Mouse (Mus musculus) forebrain, postnatal 0 days (tissue): Measurements from ENCODE around the gene Mapt. TPM values are rescaled to one million over a fixed set of nuclear protein-coding genes. Genes with fewer than 3 reads are reported as not detected.

Source experiments
- ATAC-seq: fragments of 200-750 bp; cut with Nextera tagmentation; 2 replicates; pipeline ENCODE4 v1.8.0; 2017; ENCODE audit warnings: mild to moderate bottlenecking, moderate library complexity
- DNase-seq: peaks from one replicate; pipeline ENCODE4 v3.0.0-alpha.2; 2015
- H3K27ac ChIP-seq: fragments of 300-500 bp; sonication (generic); 2 replicates; pipeline ENCODE4 v1.5.1; 2014; ENCODE audit warnings: low read depth, mild to moderate bottlenecking, antibody characterized with exemption, low read length, moderate library complexity, mixed read lengths
- H3K27me3 ChIP-seq: fragments of 300-500 bp; sonication (generic); 2 replicates; pipeline ENCODE4 v1.6.1; 2014; ENCODE audit warnings: mild to moderate bottlenecking, low read length, mixed read lengths; ENCODE audit not compliant: insufficient read depth
- H3K36me3 ChIP-seq: fragments of 300-500 bp; sonication (generic); 2 replicates; pipeline ENCODE4 v1.6.1; 2014; ENCODE audit warnings: mild to moderate bottlenecking, moderate library complexity; ENCODE audit not compliant: insufficient read depth
- H3K4me1 ChIP-seq: fragments of 300-500 bp; sonication (generic); 2 replicates; pipeline ENCODE4 v1.6.1; 2014; ENCODE audit warnings: antibody characterized with exemption; ENCODE audit not compliant: insufficient read depth
- H3K4me2 ChIP-seq: fragments of 300-500 bp; sonication (generic); 2 replicates; pipeline ENCODE4 v1.6.1; 2014; ENCODE audit warnings: low read depth, mild to moderate bottlenecking, moderate library complexity
- H3K4me3 ChIP-seq: fragments of 300-500 bp; sonication (generic); 2 replicates; pipeline ENCODE4 v1.5.1; 2014; ENCODE audit warnings: low read depth, low read length, mixed read lengths
- H3K9ac ChIP-seq: fragments of 300-500 bp; sonication (generic); 2 replicates; pipeline ENCODE4 v1.6.1; 2014; ENCODE audit warnings: mild to moderate bottlenecking
- H3K9me3 ChIP-seq: fragments of 300-500 bp; sonication (generic); 2 replicates; pipeline ENCODE4 v1.6.1; 2016; ENCODE audit warnings: low read length
- CTCF ChIP-seq: sonication (generic); IDR thresholded peaks from 2 replicates; pipeline ENCODE4 v1.5.1; 2016; ENCODE audit warnings: antibody characterized with exemption, control low read depth, low read depth
- WGBS: fragments of 180-500 bp; shearing (Covaris S2); extraction: QIAGEN DNeasy Blood & Tissue Kit; methylation state at CpG from one replicate; pipeline ENCODE4 v1.1.7; 2014; 5-methylcytosine and 5-hydroxymethylcytosine counted together
- polyA plus RNA-seq: library from polyadenylated mRNA; unstranded; fragments of >200 nt; fragmentation: Nextera tagmentation; extraction: Ambion mirVana; gene quantifications from 2 replicates; pipeline ENCODE4 v1.2.1, GENCODE M21; 2015
- total RNA-seq: library from RNA; depleted of rRNA; stranded (reverse); fragments of >200 nt; gene quantifications from 2 replicates; pipeline ENCODE4 v1.2.3, GENCODE M21; 2014; rRNA removed

The Mapt gene
- total RNA-seq (582 and 641 TPM in 2 replicates), polyA plus RNA-seq (985 and 1,388 TPM in 2 replicates)

- DNase-seq (peak; percentile 97), ATAC-seq (peak; percentile 74)
- peaks cover 16% of the 10 kb centered on the region for H3K4me1 ChIP-seq
- H3K4me3 ChIP-seq: peak within 1 kb of the TSS; percentile 73
- peak within 1 kb of the TSS; percentile 98 for H3K9ac ChIP-seq
- no peaks in the 10 kb centered on the region for H3K36me3 ChIP-seq
- peak; percentile 97 for TF ChIP-seq CTCF
- peak within 1 kb of the TSS; percentile 97 for H3K27ac ChIP-seq
- no peaks in the 10 kb centered on the region for H3K27me3 ChIP-seq
- WGBS: 2% methylated on average over 63 of the region's 94 CpGs
- H3K9me3 ChIP-seq: no peaks in the 10 kb centered on the region
- H3K4me2 ChIP-seq: peak within 1 kb of the TSS; percentile 84
These were observed at the start of gene Mapt for GRCm38 (mm10) chr11:104231041-104231911. Mapt (plus strand) TSS chr11:104231390.

GRCm38 (mm10) chr11:104182141-104182540 is 49.0 kb upstream of the Mapt start:
- ATAC-seq (no peak), DNase-seq (no peak)
- Histone ChIP-seq H3K4me1 (no peaks in the 10 kb centered on the region), H3K4me3 (no peak overlapping the region), H3K36me3 (no peaks in the 10 kb centered on the region), H3K27ac (no peak overlapping the region), H3K9me3 (no peaks in the 10 kb centered on the region), H3K4me2 (no peak overlapping the region), H3K27me3 (no peaks in the 10 kb centered on the region), H3K9ac (no peak overlapping the region)
- 84% methylated on average over 3 of the region's 3 CpGs for WGBS
- TF ChIP-seq CTCF: no peak

GRCm38 (mm10) chr11:104186135-104186836 is 44.9 kb upstream of the Mapt start, which contains the start of gene Sppl2c:
Sppl2c (plus strand) TSS chr11:104186327.
- Histone ChIP-seq H3K27me3 (no peaks in the 10 kb centered on the region), H3K9ac (no peak within 1 kb of the TSS), H3K27ac (no peak within 1 kb of the TSS), H3K9me3 (no peaks in the 10 kb centered on the region), H3K36me3 (no peaks in the 10 kb centered on the region), H3K4me1 (no peaks in the 10 kb centered on the region), H3K4me3 (no peak within 1 kb of the TSS), H3K4me2 (no peak within 1 kb of the TSS)
- TF ChIP-seq CTCF: no peak
- no peak for DNase-seq
- no peak for ATAC-seq
- 89% methylated on average over 13 of the region's 13 CpGs for WGBS

- H3K27ac ChIP-seq: no peak overlapping the region
- no peak for TF ChIP-seq CTCF
- no peaks in the 10 kb centered on the region for H3K4me1 ChIP-seq
- H3K4me2 ChIP-seq: no peak overlapping the region
- no peaks in the 10 kb centered on the region for H3K27me3 ChIP-seq
- no peak for ATAC-seq
- H3K9ac ChIP-seq: no peak overlapping the region
- 85% methylated on average over 9 of the region's 9 CpGs for WGBS
- H3K4me3 ChIP-seq: no peak overlapping the region
- H3K9me3 ChIP-seq: no peaks in the 10 kb centered on the region
- H3K36me3 ChIP-seq: no peaks in the 10 kb centered on the region
- DNase-seq: no peak
These were observed 44.4 kb upstream of the Mapt start for GRCm38 (mm10) chr11:104186837-104187150.

- WGBS: 96% methylated on average over 10 of the region's 10 CpGs
- H3K36me3 ChIP-seq: no peaks in the 10 kb centered on the region
- no peak overlapping the region for H3K9ac ChIP-seq
- DNase-seq (no peak), ATAC-seq (no peak)
- no peak overlapping the region for H3K4me3 ChIP-seq
- H3K9me3 ChIP-seq: no peaks in the 10 kb centered on the region
- H3K4me1 ChIP-seq: no peaks in the 10 kb centered on the region
- H3K27me3 ChIP-seq: no peaks in the 10 kb centered on the region
- no peak overlapping the region for H3K27ac ChIP-seq
- no peak for TF ChIP-seq CTCF
- no peak overlapping the region for H3K4me2 ChIP-seq
These were observed 43.4 kb upstream of the Mapt start for GRCm38 (mm10) chr11:104187766-104188165.

- H3K9ac ChIP-seq: no peak overlapping the region
- TF ChIP-seq CTCF: no peak
- H3K36me3 ChIP-seq: no peaks in the 10 kb centered on the region
- H3K4me1 ChIP-seq: no peaks in the 10 kb centered on the region
- H3K4me3 ChIP-seq: no peak overlapping the region
- H3K27ac ChIP-seq: no peak overlapping the region
- H3K27me3 ChIP-seq: no peaks in the 10 kb centered on the region; the same call in 1 of the 2 replicates
- H3K4me2 ChIP-seq: no peak overlapping the region
- 83% methylated on average over 2 of the region's 2 CpGs for WGBS
- ATAC-seq: no peak
- no peak for DNase-seq
- no peaks in the 10 kb centered on the region for H3K9me3 ChIP-seq
These were observed 41.2 kb upstream of the Mapt start for GRCm38 (mm10) chr11:104190008-104190407.

GRCm38 (mm10) chr11:104195382-104195781 is 35.8 kb upstream of the Mapt start:
- Histone ChIP-seq H3K27me3 (peaks cover 7% of the 10 kb centered on the region), H3K4me2 (peak overlapping the region; percentile 11; the same call in 1 of the 2 replicates), H3K4me3 (no peak overlapping the region), H3K36me3 (no peaks in the 10 kb centered on the region), H3K9me3 (no peaks in the 10 kb centered on the region), H3K27ac (no peak overlapping the region), H3K4me1 (no peaks in the 10 kb centered on the region), H3K9ac (no peak overlapping the region)
- ATAC-seq: no peak
- DNase-seq: no peak
- no peak for TF ChIP-seq CTCF
- 78% methylated on average over 11 of the region's 11 CpGs for WGBS
